Mouse (Mus musculus) heart, embryonic 13.5 days (tissue): ENCODE data around the gene B630019K06Rik. TPM values are rescaled to one million over a fixed set of nuclear protein-coding genes. Genes with fewer than 3 reads are reported as not detected.
"Not testable (repeated sequence)": the region's sequence is repeated elsewhere in the genome, so short reads cannot be mapped to it uniquely, and the experiment has no call there.

Source experiments
- ATAC-seq: fragments of 200-750 bp; cut with Nextera tagmentation; 2 replicates; pipeline ENCODE4 v1.8.0; 2017; ENCODE audit warnings: moderate TSS enrichment; ENCODE audit not compliant: insufficient number of reproducible peaks, low FRiP score, low TSS enrichment; ENCODE audit errors: extremely low read depth
- H3K27ac ChIP-seq: fragments of 300-500 bp; sonication (generic); replicated peaks from 2 replicates; pipeline ENCODE4 v1.5.1; 2015; ENCODE audit warnings: moderate library complexity, mild to moderate bottlenecking, inconsistent platforms
- H3K27me3 ChIP-seq: fragments of 300-500 bp; sonication (generic); replicated peaks from 2 replicates; pipeline ENCODE4 v1.6.1; 2015; ENCODE audit warnings: mild to moderate bottlenecking, inconsistent platforms
- H3K36me3 ChIP-seq: fragments of 300-500 bp; sonication (generic); 2 replicates; pipeline ENCODE4 v1.6.1; 2015; ENCODE audit warnings: mild to moderate bottlenecking, inconsistent platforms
- H3K4me1 ChIP-seq: fragments of 300-500 bp; sonication (generic); 2 replicates; pipeline ENCODE4 v1.6.1; 2015; ENCODE audit warnings: inconsistent platforms
- H3K4me2 ChIP-seq: fragments of 300-500 bp; sonication (generic); 2 replicates; pipeline ENCODE4 v1.6.1; 2015; ENCODE audit warnings: inconsistent platforms, mild to moderate bottlenecking, moderate library complexity
- H3K4me3 ChIP-seq: fragments of 300-500 bp; sonication (generic); 2 replicates; pipeline ENCODE4 v1.5.1; 2015; ENCODE audit warnings: moderate library complexity, mild to moderate bottlenecking, inconsistent platforms
- H3K9ac ChIP-seq: fragments of 300-500 bp; sonication (generic); 2 replicates; pipeline ENCODE4 v1.6.1; 2015; ENCODE audit warnings: inconsistent platforms, mild to moderate bottlenecking, moderate library complexity
- H3K9me3 ChIP-seq: fragments of 300-500 bp; sonication (generic); 2 replicates; pipeline ENCODE4 v1.6.1; 2016; ENCODE audit warnings: inconsistent platforms
- WGBS: fragments of 180-500 bp; shearing (Covaris S2); methylation state at CpG from one replicate; pipeline ENCODE4 v1.1.7; 2015; ENCODE audit warnings: mixed read lengths; 5-methylcytosine and 5-hydroxymethylcytosine counted together
- polyA plus RNA-seq: library from polyadenylated mRNA; unstranded; fragments of >200 nt; fragmentation: Nextera tagmentation; extraction: Ambion mirVana; gene quantifications from 2 replicates; pipeline ENCODE4 v1.2.1, GENCODE M21; 2015

B630019K06Rik gene
- 1.5 and 2.0 TPM in 2 replicates for polyA plus RNA-seq

DNA sequence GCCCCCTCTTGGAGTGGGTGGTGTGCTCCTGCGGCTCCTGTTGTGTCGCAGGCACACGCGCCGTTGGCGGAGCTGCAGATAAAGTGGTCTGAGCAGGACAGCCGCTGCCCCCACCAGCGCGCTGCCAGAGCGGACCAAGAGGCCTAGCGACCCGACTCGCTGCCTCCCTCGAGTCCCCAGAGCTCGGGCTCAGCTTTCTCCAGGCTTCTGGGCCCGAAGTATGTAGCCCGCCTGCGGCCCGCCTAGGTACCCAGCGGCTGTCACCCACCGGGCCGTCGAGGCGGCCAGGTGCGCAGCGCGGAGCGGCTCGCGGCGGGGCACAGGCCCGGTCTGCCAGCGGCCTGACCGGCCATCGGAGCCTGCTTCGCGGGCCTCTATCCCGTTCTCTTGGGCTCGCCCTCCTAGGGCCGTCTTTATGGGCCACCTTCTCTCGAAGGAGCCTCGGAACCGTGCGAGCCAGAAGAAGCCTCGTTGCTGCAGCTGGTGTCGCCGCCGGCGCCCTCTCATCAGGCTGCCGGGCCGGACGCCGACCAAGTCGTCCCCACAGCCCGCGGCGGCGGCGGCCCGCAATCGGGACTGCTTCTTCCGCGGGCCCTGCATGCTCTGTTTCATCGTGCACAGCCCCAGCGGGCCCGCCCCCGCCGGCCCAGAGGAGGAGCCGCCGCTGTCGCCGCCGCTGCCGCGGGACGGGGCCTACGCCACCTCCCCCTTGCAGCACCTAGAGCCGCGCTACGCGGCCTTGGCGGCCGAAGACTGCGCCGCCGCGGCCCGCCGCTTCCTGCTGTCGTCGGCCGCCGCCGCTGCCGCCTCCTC is at the start of gene B630019K06Rik:
B630019K06Rik (plus strand) TSS at position 40 of the 813 bp plus-strand sequence.
- Histone ChIP-seq H3K36me3 (no peaks in the 10 kb centered on the region), H3K27ac (peak within 1 kb of the TSS; percentile 80), H3K4me1 (no peaks in the 10 kb centered on the region), H3K4me2 (peak within 1 kb of the TSS; percentile 78), H3K9ac (peak within 1 kb of the TSS; percentile 86), H3K4me3 (peak within 1 kb of the TSS; percentile 66), H3K27me3 (peaks cover 17% of the 10 kb centered on the region), H3K9me3 (no peaks in the 10 kb centered on the region)
- 6% methylated on average over 62 of the region's 95 CpGs for WGBS
- ATAC-seq = peak; percentile 73; the same call in 1 of the 2 replicates

- Histone ChIP-seq H3K4me1 (no peaks in the 10 kb centered on the region), H3K4me3 (no peak within 1 kb of the TSS), H3K9ac (no peak within 1 kb of the TSS), H3K36me3 (no peaks in the 10 kb centered on the region), H3K27me3 (no peaks in the 10 kb centered on the region), H3K9me3 (no peaks in the 10 kb centered on the region), H3K27ac (no peak within 1 kb of the TSS), H3K4me2 (no peak within 1 kb of the TSS)
- WGBS = 46% methylated on average over 1 of the region's 1 CpGs
- ATAC-seq = no peak
These were observed 48.5 kb upstream of the B630019K06Rik start, which contains the start of gene Gm6592 for GRCm38 (mm10) chrX:8843694-8844093. Gene Gm6592 (plus strand): TSS chrX:8843994.

- no peaks in the 10 kb centered on the region for H3K4me1 ChIP-seq
- no peak overlapping the region for H3K9ac ChIP-seq
- no peak overlapping the region for H3K27ac ChIP-seq
- no peaks in the 10 kb centered on the region for H3K9me3 ChIP-seq
- H3K4me3 ChIP-seq = no peak overlapping the region
- ATAC-seq = no peak
- 81% methylated on average over 10 of the region's 10 CpGs for WGBS
- no peaks in the 10 kb centered on the region for H3K36me3 ChIP-seq
- H3K4me2 ChIP-seq = no peak overlapping the region
- no peaks in the 10 kb centered on the region for H3K27me3 ChIP-seq
These were observed 39.7 kb upstream of the B630019K06Rik start for GRCm38 (mm10) chrX:8852486-8852885.

- not testable (repeated sequence) for H3K27me3 ChIP-seq, ATAC-seq, H3K9ac ChIP-seq, H3K4me3 ChIP-seq, H3K27ac ChIP-seq, H3K4me2 ChIP-seq, H3K4me1 ChIP-seq, H3K9me3 ChIP-seq, H3K36me3 ChIP-seq
- 2% methylated on average over 3 of the region's 3 CpGs for WGBS
These were observed 27.9 kb upstream of the B630019K06Rik start for GRCm38 (mm10) chrX:8864331-8864730.

DNA sequence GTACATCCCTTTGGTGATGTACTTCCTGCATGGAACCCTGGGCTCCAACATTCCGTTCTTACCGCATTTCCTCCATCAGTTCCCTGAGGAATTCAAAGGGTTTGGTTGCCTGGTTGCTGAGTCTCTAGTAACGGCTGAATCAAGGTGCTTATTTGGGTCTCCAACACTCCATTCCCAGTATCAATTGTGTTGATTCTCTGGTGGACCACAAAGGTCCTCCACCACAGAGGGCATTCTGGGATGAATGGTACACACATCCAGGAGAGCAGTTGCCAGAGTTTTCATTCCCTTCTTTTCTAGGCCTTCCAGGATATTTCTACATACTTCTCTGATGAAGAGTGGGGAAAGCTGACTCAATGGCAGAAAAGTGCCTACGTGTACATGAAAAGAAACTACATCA is 18.2 kb upstream of the B630019K06Rik start, which contains the start of gene Gm5751:
Gm5751 (plus strand) TSS at position 301 of the 400 bp plus-strand sequence.
- ATAC-seq, H3K27me3 ChIP-seq, H3K27ac ChIP-seq, H3K9ac ChIP-seq, H3K4me3 ChIP-seq, H3K4me1 ChIP-seq, H3K36me3 ChIP-seq, H3K9me3 ChIP-seq, H3K4me2 ChIP-seq: not testable (repeated sequence)
- 73% methylated on average over 3 of the region's 4 CpGs for WGBS

DNA sequence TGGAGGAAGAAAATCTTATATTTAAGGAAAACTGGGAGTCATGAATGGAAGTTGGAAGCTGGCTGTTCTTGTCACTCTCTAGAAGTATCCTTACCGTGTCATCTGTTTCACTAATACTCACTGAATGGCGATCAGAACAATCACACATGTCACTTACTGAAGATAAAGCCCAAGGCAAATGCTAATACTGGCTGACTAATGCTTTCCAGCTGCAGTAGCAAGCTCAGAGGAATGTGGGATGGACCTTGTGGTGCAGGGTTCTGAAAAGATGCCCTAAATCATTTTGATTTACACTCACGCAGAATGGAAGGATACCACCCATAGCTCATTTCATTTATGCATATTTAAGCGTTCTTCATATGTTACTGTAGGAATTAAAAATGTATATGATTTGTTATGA is 7.8 kb upstream of the B630019K06Rik start:
- 58% methylated on average over 4 of the region's 4 CpGs for WGBS
- no peak for ATAC-seq
- Histone ChIP-seq H3K36me3 (no peaks in the 10 kb centered on the region), H3K4me3 (no peak overlapping the region), H3K27me3 (no peaks in the 10 kb centered on the region), H3K9me3 (no peaks in the 10 kb centered on the region), H3K4me1 (no peaks in the 10 kb centered on the region), H3K9ac (no peak overlapping the region), H3K27ac (no peak overlapping the region), H3K4me2 (no peak overlapping the region)

GRCm38 (mm10) chrX:8891975-8892342 is 223 bp upstream of the B630019K06Rik start:
- Histone ChIP-seq H3K4me3 (peak overlapping the region; percentile 66), H3K4me2 (peak overlapping the region; percentile 78), H3K9ac (peak overlapping the region; percentile 86), H3K27me3 (peaks cover 17% of the 10 kb centered on the region), H3K9me3 (no peaks in the 10 kb centered on the region), H3K4me1 (no peaks in the 10 kb centered on the region), H3K36me3 (no peaks in the 10 kb centered on the region), H3K27ac (no peak overlapping the region)
- ATAC-seq = no peak
- 30% methylated on average over 4 of the region's 9 CpGs for WGBS

DNA sequence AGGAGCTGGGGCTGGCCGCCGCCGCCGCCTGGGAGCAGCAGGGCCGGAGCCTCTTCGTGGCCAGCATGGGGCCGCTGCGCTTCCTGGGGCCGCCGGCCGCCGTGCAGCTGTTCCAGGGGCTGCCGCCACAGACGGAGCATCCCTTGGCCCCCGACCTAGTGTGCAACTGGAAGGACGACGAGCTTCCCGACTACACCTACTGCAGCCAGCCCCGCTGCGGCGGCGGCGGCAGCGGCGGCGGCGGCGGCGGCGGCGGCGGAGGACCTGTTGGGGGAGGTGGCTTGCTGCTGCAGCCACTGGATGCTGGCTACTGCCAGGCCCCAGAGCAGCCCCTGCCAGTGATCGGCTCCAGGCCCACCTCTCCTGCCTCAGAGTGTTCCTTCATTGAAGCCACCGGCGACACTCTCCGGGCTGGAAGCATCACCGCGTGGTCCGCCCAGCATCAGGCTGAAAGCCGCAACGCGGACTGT is 1.0 kb downstream of the B630019K06Rik start:
- Histone ChIP-seq H3K9ac (peak overlapping the region; percentile 86), H3K4me2 (peak overlapping the region; percentile 78), H3K4me3 (peak overlapping the region; percentile 66), H3K27me3 (peaks cover 17% of the 10 kb centered on the region), H3K36me3 (no peaks in the 10 kb centered on the region), H3K27ac (peak overlapping the region; percentile 80), H3K9me3 (no peaks in the 10 kb centered on the region), H3K4me1 (no peaks in the 10 kb centered on the region)
- 9% methylated on average over 29 of the region's 42 CpGs for WGBS
- ATAC-seq = no peak

- 57% methylated on average over 4 of the region's 4 CpGs for WGBS
- H3K27me3 ChIP-seq = no peaks in the 10 kb centered on the region
These were observed 8.6 kb downstream of the B630019K06Rik start for GRCm38 (mm10) chrX:8900823-8901222.

DNA sequence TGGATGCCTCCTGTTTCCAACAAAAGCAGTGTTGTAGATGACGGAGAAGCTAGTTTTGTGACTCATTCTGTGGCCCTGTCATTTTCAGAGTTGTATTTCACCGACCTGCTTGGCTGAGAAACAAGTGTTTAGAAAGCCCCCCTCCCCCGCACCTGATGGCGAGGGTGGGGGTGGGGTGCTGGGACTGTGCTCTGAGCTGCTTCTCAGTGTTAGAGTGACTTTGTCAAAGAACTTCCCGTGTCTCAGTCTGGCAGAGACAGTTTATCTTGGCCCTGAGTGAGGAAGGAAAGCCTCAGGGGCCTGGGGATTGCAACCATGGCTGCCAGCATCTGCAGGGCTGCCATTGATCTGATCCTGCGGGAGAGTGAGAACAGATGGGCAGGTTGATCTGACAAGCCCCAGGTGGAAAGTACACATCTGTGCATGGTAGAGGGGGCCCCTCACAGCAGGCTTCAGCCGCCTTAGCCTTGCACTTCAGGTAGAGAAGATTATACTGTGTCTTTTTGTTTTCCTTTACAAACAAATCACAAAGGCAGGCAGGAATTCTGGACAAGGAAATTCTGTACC is 9.8 kb downstream of the B630019K06Rik start:
- no peak for ATAC-seq
- H3K4me3 ChIP-seq = no peak overlapping the region

More at GRCm38 (mm10) chrX:8900823-8901222, 8.6 kb downstream of the B630019K06Rik start:
- H3K4me3 ChIP-seq = no peak overlapping the region
- no peak overlapping the region for H3K4me2 ChIP-seq
- H3K9me3 ChIP-seq = no peaks in the 10 kb centered on the region
- H3K36me3 ChIP-seq = no peaks in the 10 kb centered on the region
- no peak overlapping the region for H3K9ac ChIP-seq
- no peak; the same call in 1 of the 2 replicates for ATAC-seq
- H3K4me1 ChIP-seq = no peaks in the 10 kb centered on the region
- no peak overlapping the region for H3K27ac ChIP-seq

GRCm38 (mm10) chrX:8921080-8921479 is 28.9 kb downstream of the B630019K06Rik start:
- ATAC-seq = no peak
- H3K27me3 ChIP-seq = no peaks in the 10 kb centered on the region

More for the DNA sequence above, 9.8 kb downstream of the B630019K06Rik start:
- WGBS = 21% methylated on average over 7 of the region's 7 CpGs
- Histone ChIP-seq H3K27me3 (no peaks in the 10 kb centered on the region), H3K4me2 (no peak overlapping the region), H3K36me3 (no peaks in the 10 kb centered on the region), H3K27ac (no peak overlapping the region), H3K4me1 (no peaks in the 10 kb centered on the region), H3K9me3 (no peaks in the 10 kb centered on the region), H3K9ac (no peak overlapping the region)

More at GRCm38 (mm10) chrX:8921080-8921479, 28.9 kb downstream of the B630019K06Rik start:
- Histone ChIP-seq H3K4me3 (no peak overlapping the region), H3K36me3 (no peaks in the 10 kb centered on the region), H3K27ac (no peak overlapping the region), H3K4me2 (no peak overlapping the region), H3K4me1 (no peaks in the 10 kb centered on the region), H3K9ac (no peak overlapping the region), H3K9me3 (no peaks in the 10 kb centered on the region)
- WGBS = 76% methylated on average over 4 of the region's 4 CpGs
